In the genomic region with DNA sequence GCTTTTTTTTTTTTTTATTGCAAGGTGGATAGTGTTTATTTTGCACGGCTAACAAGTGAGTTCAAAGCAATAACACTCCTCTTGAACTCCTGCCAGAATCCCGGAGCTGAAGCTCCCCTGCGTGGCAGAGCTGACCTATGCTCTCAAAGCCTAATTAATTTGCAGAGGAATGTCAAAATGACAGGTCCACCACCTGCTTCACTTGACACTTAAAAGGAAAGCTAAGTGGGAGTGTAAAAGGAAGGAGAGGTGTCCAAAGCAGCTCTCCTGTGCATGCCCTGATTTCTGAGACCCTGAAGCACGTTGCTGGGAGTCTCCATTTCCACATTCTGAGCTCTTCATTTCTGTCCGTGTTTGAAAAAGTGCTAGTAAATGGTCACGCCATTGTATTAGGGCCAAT, we compare ENCODE assay signal across 9 mouse cellular contexts.
DNase-seq lines count a peak whose midpoint lies in the region; ATAC-seq and TF ChIP-seq lines count a peak whose summit lies in the region.
"Had no signal": no experiment of that assay in that cellular context is flagged by ENCODE, and none has a peak within 500 bp of the region (broad histone marks: within the 10 kb centered on the region; RNA-seq: fewer than 3 reads in every experiment).

No protein-coding gene starts in this region.

- H3K36me3 ChIP-seq in lung, embryonic 14.5 days (ENCODE audit: insufficient read depth): no peaks in the 10 kb centered on the region
- H3K36me3 ChIP-seq in forebrain, embryonic 14.5 days (ENCODE audit: control insufficient read depth, insufficient read depth, low read length): no peaks in the 10 kb centered on the region
- no peaks in the 10 kb centered on the region for H3K36me3 ChIP-seq in midbrain, embryonic 16.5 days (ENCODE audit: control insufficient read depth, insufficient read depth, low read length)

- H3K27ac ChIP-seq in lung, embryonic 14.5 days (ENCODE audit: low read depth): no peak overlapping the region; the same call in 1 of the 2 replicates
- H3K27ac ChIP-seq in forebrain, embryonic 14.5 days (ENCODE audit: low read depth, low read length): no peak overlapping the region
- no peak overlapping the region for H3K27ac ChIP-seq in midbrain, embryonic 16.5 days (ENCODE audit: low read length)

- H3K4me2 ChIP-seq in lung, embryonic 14.5 days: peak overlapping the region; percentile 57
- H3K4me2 ChIP-seq in forebrain, embryonic 14.5 days (ENCODE audit: low read length): peak overlapping the region; percentile 49
- H3K4me2 ChIP-seq in midbrain, embryonic 16.5 days (ENCODE audit: low read length): peak overlapping the region; percentile 64

- H3K27me3 ChIP-seq in lung, embryonic 14.5 days (ENCODE audit: insufficient read depth, low read length): no peaks in the 10 kb centered on the region
- H3K27me3 ChIP-seq in forebrain, embryonic 14.5 days (replicated peaks; ENCODE audit: control insufficient read depth, insufficient read depth, low read length): no peaks in the 10 kb centered on the region
- no peaks in the 10 kb centered on the region for H3K27me3 ChIP-seq in midbrain, embryonic 16.5 days (ENCODE audit: control insufficient read depth, insufficient read depth, low read depth, low read length)
- H3K27me3 ChIP-seq: megakaryocyte, embryonic 14.5 days had no signal

- no peak for TF ChIP-seq CTCF in lung, embryonic 14.5 days (IDR thresholded peaks at IDR 0.05; ENCODE audit: low read depth)

- DNase-seq in lung, embryonic 14.5 days: peak; percentile 71
- no peak for DNase-seq in lung, postnatal 10 days
- DNase-seq in forebrain, embryonic 14.5 days (ENCODE audit: low spot score): peak; percentile 65
- DNase-seq in kidney, postnatal 25 days: peak; percentile 73 to 79
- no peak for DNase-seq in c-Kit-positive CD71-positive TER-119-positive erythroid progenitor cells, embryonic 14.5 days (ENCODE audit: low spot score)
- no peak for DNase-seq in layer of hippocampus, adult 9-10 months (ENCODE audit: low spot score)
- no peak for DNase-seq in urinary bladder, postnatal 25 days (ENCODE audit: low spot score)

- H3K4me1 ChIP-seq in lung, embryonic 14.5 days (ENCODE audit: insufficient read depth): peaks cover 3% of the 10 kb centered on the region; the same call in 1 of the 2 replicates
- 0 out of 2 replicates have a peak, but pooled peaks cover 4% of the 10 kb centered on the region for H3K4me1 ChIP-seq in forebrain, embryonic 14.5 days (ENCODE audit: control insufficient read depth, insufficient read depth, low read length)
- H3K4me1 ChIP-seq in midbrain, embryonic 16.5 days (ENCODE audit: control insufficient read depth, insufficient read depth, low read length): peaks cover 8% of the 10 kb centered on the region; the same call in 1 of the 2 replicates

- H3K9ac ChIP-seq in lung, embryonic 14.5 days: no peak overlapping the region
- peak overlapping the region; percentile 29; the same call in 1 of the 2 replicates for H3K9ac ChIP-seq in forebrain, embryonic 14.5 days (ENCODE audit: low read length)
- H3K9ac ChIP-seq in midbrain, embryonic 16.5 days (ENCODE audit: low read depth, low read length): no peak overlapping the region

- peak overlapping the region; percentile 18 for H3K4me3 ChIP-seq in lung, embryonic 14.5 days (ENCODE audit: low read depth, low read length)
- peak overlapping the region; percentile 15; the same call in 1 of the 2 replicates for H3K4me3 ChIP-seq in forebrain, embryonic 14.5 days (ENCODE audit: low read depth, low read length)
- H3K4me3 ChIP-seq in midbrain, embryonic 16.5 days (ENCODE audit: low read depth, low read length): peak overlapping the region; percentile 31

- no peaks in the 10 kb centered on the region for H3K9me3 ChIP-seq in lung, embryonic 14.5 days (ENCODE audit: low read depth, low read length)
- H3K9me3 ChIP-seq in forebrain, embryonic 14.5 days (replicated peaks; ENCODE audit: control insufficient read depth, low read length): peaks cover 3% of the 10 kb centered on the region; the same call in 1 of the 2 replicates
- no peaks in the 10 kb centered on the region for H3K9me3 ChIP-seq in midbrain, embryonic 16.5 days (replicated peaks; ENCODE audit: control insufficient read depth, low read length, poor library complexity, severe bottlenecking)

- WGBS in lung, embryonic 14.5 days: 11% methylated on average over 6 of the region's 6 CpGs
- 4% methylated on average over 6 of the region's 6 CpGs for WGBS in forebrain, embryonic 14.5 days
- 3% methylated on average over 6 of the region's 6 CpGs for WGBS in midbrain, embryonic 16.5 days

- 0 out of 2 replicates have a peak, but pooled peaks have one; percentile 38 for ATAC-seq in lung, embryonic 14.5 days (ENCODE audit: insufficient read depth)
- peak; percentile 64 for ATAC-seq in forebrain, embryonic 14.5 days
- ATAC-seq in midbrain, embryonic 16.5 days: peak; percentile 61; the same call in 1 of the 2 replicates

Comparison
In these comparisons a context has a peak if more than half of its experiments do, and no peak if none do; other contexts are left out.
1. DNase-seq: peak in lung, embryonic 14.5 days (single experiment), forebrain, embryonic 14.5 days (single experiment) and kidney, postnatal 25 days (2 of 2); none in lung, postnatal 10 days (single experiment), c-Kit-positive CD71-positive TER-119-positive erythroid progenitor cells, embryonic 14.5 days (single experiment), layer of hippocampus, adult 9-10 months (single experiment) and urinary bladder, postnatal 25 days (single experiment).
2. Peak in every context shown above with its lines, with median percentiles within 50 percentile points of each other: ATAC-seq, H3K4me2 ChIP-seq and H3K4me3 ChIP-seq.